Mouse (Mus musculus) cerebellum, adult 11-12 months (tissue): ENCODE measurements around the gene Cldn7.
"Not testable (repeated sequence)": the region's sequence is repeated elsewhere in the genome, so short reads cannot be mapped to it uniquely, and the experiment has no call there.

Experiments used
- DNase-seq: peaks from one replicate; pipeline ENCODE4 v3.0.0; 2022

Cldn7 gene

GRCm38 (mm10) chr11:69934681-69935080 is 29.9 kb upstream of the Cldn7 start:
- DNase-seq = no peak

DNA sequence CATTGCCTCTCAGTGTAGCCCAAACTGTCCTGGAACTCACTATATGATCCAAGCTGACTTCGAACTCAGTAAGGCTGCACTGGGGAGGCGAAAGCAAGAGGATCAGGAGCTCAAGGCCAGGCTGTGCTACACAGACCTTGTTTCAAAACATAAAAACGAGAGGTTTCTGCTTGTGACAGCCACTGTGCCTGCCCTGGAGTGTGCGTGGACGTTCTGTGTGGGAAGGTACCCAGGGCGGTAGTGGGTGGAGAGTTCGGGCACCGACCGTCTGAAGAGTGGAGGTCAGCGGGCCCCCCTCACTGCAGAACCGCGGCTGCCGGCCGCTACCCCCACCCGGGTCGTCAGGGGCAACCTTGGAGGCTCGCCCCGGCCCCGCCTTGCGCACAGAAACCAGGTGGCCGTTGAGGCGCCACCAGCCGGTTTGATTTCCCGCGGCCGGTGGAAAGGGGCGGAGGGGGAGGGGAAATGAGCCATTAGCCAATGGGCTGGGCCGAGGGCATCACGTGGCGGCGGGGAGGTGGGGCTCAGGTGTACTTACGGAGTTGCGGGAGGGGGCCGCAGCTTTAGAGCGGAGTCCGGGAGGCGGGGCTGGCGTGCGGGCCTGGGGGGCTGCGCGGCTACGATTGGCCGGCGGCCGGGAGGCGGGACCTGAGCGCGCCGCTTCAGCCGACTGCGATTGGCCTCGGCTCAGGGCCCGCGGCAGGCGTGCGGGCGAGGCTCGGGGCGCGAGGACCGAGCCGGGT is 29.3 kb upstream of the Cldn7 start, which contains the start of gene Ybx2:
TSS of gene Ybx2 (plus strand) at position 660 of the 743 bp plus-strand sequence.
- DNase-seq = peak; percentile 94

GRCm38 (mm10) chr11:69936156-69936555 is 28.4 kb upstream of the Cldn7 start:
- no peak for DNase-seq

DNA sequence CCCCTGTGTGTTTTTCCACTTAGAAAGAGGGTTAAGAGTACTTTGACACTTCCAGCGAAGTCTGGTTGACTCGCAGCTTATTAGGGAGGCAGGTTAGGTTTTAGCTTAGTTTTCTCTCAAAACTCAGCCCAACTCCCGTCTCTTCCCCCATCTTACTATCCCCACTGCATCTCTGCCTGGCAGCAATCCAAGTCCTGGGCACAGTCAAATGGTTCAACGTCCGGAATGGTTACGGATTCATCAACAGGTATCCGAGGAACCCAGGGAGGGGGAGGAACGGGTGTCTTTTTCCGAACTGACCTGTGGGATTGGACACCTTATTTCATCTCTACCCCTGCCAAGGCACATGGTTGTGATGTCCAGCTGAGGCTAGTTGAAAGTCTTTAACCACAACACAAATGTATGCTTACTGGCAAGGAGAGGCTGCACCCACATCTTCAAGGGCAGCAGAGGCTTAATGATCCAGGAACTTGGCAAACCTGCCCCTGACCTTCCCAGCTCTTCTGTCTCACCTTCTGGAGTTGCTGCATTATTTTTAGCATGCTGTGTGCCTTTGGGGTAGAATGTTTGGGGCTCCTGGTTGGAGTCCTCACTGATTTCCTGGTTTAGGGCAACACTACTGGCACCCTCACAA is 27.7 kb upstream of the Cldn7 start:
- DNase-seq = no peak

DNA sequence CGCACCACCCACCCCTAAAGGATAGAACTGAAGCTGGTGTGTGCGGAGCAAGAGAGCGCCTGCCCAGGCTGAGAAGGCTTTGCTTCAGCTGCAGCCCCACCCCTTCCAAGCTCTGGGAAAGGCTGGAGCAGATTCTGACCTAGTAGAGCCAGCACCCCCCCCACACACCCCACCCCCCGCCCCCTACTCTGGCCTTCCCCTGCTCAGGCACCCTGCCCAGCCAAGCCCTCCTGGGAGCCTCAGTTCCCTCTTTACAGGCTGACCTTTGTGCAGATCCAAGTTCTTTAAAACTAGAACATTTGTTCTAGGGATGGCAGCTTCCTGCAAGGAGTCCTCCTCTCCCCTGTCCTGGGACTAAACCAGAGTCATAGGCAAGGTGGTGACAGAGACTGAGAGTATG is 27.2 kb upstream of the Cldn7 start:
- no peak for DNase-seq

- no peak for DNase-seq
Observed at GRCm38 (mm10) chr11:69937834-69938233, 26.7 kb upstream of the Cldn7 start.

GRCm38 (mm10) chr11:69938401-69938979 is 26.1 kb upstream of the Cldn7 start:
- DNase-seq = no peak

GRCm38 (mm10) chr11:69939181-69939580 is 25.4 kb upstream of the Cldn7 start:
- no peak for DNase-seq

- DNase-seq = no peak
Observed at GRCm38 (mm10) chr11:69939731-69940130, 24.8 kb upstream of the Cldn7 start.

GRCm38 (mm10) chr11:69940962-69941361 is 23.6 kb upstream of the Cldn7 start:
- DNase-seq = no peak

GRCm38 (mm10) chr11:69945216-69945615 is 19.4 kb upstream of the Cldn7 start:
- no peak for DNase-seq

- DNase-seq = no peak
Observed at GRCm38 (mm10) chr11:69945997-69946891, 18.3 kb upstream of the Cldn7 start.

DNA sequence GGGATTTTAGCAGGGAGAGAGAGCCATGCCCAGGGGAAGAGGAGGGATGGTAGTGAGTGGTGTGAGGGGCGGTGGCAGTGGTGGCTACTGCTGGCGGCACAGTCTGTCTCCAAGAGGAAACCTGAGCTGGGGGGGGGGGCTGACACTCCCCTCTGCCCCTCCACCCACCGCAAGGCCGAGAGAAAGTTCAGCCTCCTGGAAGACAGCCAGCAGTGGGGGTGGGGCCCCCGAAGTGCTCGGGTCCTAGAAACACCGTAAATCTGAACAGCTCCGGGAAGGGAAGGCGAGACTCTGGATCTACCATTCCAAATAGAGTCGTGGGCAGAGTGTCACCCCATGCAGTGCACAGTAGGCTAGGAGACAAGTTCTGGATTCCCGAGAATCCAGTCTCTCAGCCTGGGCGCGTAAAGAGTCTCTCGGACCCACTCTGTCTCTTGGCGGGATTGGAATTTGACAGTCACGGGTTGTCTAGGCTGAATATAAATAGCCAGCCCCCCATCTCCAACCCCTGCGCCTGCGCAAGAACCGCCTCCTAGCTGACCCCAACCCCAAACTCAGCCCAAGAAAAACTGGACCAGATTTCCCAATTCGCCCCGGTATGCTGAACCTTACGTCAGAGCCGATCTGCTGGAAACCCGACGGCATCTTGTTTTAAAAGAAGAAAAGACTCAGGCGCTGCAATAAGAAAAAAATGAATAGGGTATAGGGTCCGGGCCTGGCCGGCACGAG is 17.1 kb upstream of the Cldn7 start:
- no peak for DNase-seq

DNA sequence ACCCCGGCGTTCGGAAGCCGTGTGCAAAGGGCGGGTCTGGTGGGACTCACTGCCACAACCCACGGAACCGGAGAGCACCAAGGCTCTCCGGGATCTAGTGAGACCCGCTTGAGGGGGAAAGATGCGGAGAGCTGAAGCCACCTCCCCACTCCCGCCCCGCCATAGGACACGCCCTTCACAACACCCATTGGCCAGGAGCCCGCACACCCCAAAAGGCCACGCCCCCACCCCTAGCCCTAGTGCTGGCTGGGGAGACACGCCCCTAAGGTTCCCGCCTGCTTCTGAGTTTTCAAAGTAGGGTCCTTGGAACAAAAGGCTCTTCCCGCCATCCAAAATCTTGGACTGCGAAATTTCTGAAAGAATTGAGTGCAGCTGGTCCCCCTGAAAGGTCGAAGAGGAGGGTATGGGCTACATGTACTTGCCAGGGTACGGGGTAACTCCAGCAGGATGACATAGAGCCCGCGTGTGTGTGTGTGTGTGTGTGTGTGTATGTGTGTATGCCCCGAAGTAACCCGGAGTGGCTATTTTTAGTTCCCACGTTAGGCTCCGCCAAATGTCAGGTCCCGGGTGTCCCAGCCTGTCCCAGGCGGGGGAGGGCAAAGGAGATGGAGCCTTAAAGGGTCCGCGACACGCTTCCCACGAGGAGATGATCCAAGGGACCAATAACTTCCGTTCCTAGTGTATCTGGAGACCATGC is 16.4 kb upstream of the Cldn7 start, which contains the start of gene Slc2a4:
TSS of gene Slc2a4 (minus strand) at position 123 of the 697 bp plus-strand sequence.
- DNase-seq = peak; percentile 53

DNA sequence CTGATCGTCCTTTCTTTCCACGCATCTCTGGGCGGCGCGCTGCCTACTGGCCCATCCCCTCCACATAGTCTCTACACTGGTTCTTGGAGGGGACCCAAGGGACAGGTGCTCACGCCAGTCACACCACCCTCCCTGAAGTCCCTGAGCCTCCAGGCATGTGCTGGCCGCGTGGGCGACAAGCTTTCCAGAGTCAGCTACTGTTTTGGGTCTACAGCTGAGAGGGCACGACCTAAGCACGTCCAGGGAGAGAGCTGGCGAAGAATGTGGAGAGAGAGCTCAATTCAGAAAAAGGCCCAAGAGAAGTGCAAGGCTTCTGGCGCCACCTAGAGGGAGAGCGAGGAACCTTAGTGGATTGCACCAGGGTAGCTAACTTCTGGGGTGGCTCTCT is 15.8 kb upstream of the Cldn7 start:
- DNase-seq = peak; percentile 68

- no peak for DNase-seq
Observed at GRCm38 (mm10) chr11:69950807-69951459, 13.6 kb upstream of the Cldn7 start.

- no peak for DNase-seq
Observed at GRCm38 (mm10) chr11:69952274-69952673, 12.3 kb upstream of the Cldn7 start.

DNA sequence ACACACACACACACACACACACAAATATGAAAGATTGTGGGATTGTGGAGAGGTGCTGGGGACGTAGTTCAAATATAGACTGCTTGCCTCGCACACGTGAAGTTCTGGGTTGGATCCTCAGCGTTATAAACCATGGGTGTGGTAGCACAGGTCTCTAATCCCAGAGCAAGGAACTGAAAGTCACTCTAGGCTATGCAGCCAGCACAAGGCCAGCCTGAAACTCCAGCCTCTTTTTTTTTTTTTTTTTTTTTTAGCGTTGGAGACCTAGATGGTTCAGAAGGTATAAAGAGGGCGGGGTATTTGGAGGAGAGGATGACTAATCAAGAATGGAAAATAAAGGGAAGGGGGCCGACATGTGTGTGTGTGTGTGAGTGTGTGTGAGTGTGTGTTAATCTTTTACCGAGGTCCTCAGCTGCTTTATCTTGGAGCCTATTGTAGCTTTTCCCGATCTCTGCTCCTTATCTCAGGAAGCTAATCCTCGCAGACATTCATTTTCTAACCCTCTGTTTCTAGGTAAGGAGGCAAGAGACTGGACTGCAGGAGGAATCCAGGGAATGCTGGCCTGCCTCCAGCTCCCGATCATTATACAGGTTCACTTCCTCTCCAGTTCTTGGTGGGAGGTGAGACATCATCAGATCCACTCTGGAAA is 11.2 kb upstream of the Cldn7 start:
- no peak for DNase-seq

DNA sequence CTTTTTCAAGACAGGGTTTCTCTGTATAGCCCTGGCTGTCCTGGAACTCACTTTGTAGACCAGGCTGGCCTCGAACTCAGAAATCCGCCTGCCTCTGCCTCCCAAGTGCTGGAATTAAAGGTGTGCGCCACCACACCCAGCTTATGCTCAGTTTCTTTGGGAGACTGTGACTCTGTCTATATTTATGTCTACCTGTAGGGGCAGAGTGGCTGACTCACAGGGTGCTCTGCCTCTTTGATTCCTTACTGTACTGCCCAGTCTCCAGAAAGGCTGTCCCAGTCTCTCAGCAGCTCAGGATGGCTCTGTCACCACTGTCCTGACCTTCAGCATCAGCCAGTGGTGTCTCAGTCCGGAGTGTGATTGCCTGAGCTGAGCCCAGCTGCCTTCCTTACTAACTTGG is 9.0 kb upstream of the Cldn7 start:
- DNase-seq = not testable (repeated sequence)

GRCm38 (mm10) chr11:69956218-69956617 is 8.4 kb upstream of the Cldn7 start:
- no peak for DNase-seq

DNA sequence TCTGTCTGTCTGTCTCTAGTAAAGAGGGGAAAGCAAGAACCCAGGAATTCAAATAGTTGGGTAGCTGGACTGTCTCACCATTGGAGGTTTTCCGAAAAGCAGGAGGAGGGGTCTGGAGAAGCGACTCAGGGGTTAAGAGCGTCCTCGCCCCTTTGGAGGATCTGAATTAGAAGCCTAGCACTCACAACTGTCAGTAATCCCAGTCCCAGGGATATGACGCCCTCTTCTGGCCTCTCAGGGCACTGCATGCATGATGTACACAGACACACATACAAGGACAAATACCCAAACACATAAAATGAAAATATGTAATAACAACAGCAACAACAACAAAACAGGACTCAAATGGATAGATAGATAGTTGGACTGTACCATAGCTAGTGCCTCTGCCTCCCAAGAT is 4.0 kb upstream of the Cldn7 start:
- no peak for DNase-seq
